Mouse (Mus musculus) testis, adult 2 months (tissue): ENCODE data around the gene Gm10217. TPM values are rescaled to one million over a fixed set of nuclear protein-coding genes. Genes with fewer than 3 reads are reported as not detected.

ENCODE experiments used
- H3K27ac ChIP-seq: fragments of 200-500 bp; 2 replicates; pipeline ENCODE4 v1.5.1; 2012; ENCODE audit warnings: low read depth, low read length; ENCODE audit not compliant: control insufficient read depth, insufficient read depth
- H3K27me3 ChIP-seq: fragments of 200-500 bp; 2 replicates; pipeline ENCODE4 v1.6.1; 2012; ENCODE audit warnings: mild to moderate bottlenecking, low read length, moderate library complexity; ENCODE audit not compliant: control insufficient read depth, insufficient read depth
- H3K36me3 ChIP-seq: fragments of 200-500 bp; 2 replicates; pipeline ENCODE4 v1.6.1; 2012; ENCODE audit warnings: mild to moderate bottlenecking, low read length; ENCODE audit not compliant: control insufficient read depth, insufficient read depth
- H3K4me1 ChIP-seq: fragments of 200-500 bp; 2 replicates; pipeline ENCODE4 v1.6.1; 2012; ENCODE audit warnings: low read length; ENCODE audit not compliant: control insufficient read depth, insufficient read depth
- H3K4me3 ChIP-seq: fragments of 200-500 bp; 2 replicates; pipeline ENCODE4 v1.5.1; 2012; ENCODE audit warnings: low read depth, mild to moderate bottlenecking, low read length, moderate library complexity, mixed read lengths; ENCODE audit not compliant: control insufficient read depth
- CTCF ChIP-seq: fragments of 200-500 bp; IDR thresholded peaks from 2 replicates; pipeline ENCODE4 v1.5.1; 2012; ENCODE audit warnings: low read depth, mild to moderate bottlenecking, inconsistent platforms, low read length, moderate library complexity; ENCODE audit not compliant: control insufficient read depth, insufficient read depth, insufficient replicate concordance
- POLR2A ChIP-seq: fragments of 200-500 bp; IDR thresholded peaks from 2 replicates; pipeline ENCODE4 v1.6.1; 2012; ENCODE audit warnings: low read depth, mild to moderate bottlenecking, inconsistent platforms, low read length, moderate library complexity; ENCODE audit not compliant: control insufficient read depth
- polyA plus RNA-seq: library from polyadenylated mRNA; depleted of rRNA; stranded (reverse); fragments of >200 nt; gene quantifications from 2 replicates; pipeline ENCODE4 v1.2.3, GENCODE M21; 2012; rRNA removed

Gene Gm10217
- not detected in 2 replicates for polyA plus RNA-seq

GRCm38 (mm10) chr8:9863951-9864350 lies at the start of gene Gm10217:
Gene Gm10217, plus strand, starts transcription at chr8:9864251.
- Histone ChIP-seq H3K4me1 (peaks cover 5% of the 10 kb centered on the region; the same call in 1 of the 2 replicates), H3K4me3 (no peak within 1 kb of the TSS), H3K27me3 (no peaks in the 10 kb centered on the region), H3K27ac (no peak within 1 kb of the TSS), H3K36me3 (no peaks in the 10 kb centered on the region)
- TF ChIP-seq POLR2A (no peak), CTCF (no peak)

GRCm38 (mm10) chr8:9824770-9825169 lies 39.3 kb upstream of the Gm10217 start:
- H3K36me3 ChIP-seq = no peaks in the 10 kb centered on the region
- no peaks in the 10 kb centered on the region for H3K27me3 ChIP-seq
- H3K27ac ChIP-seq = no peak overlapping the region
- no peak for TF ChIP-seq CTCF
- H3K4me1 ChIP-seq = no peaks in the 10 kb centered on the region
- H3K4me3 ChIP-seq = no peak overlapping the region

GRCm38 (mm10) chr8:9840257-9840656 lies 23.8 kb upstream of the Gm10217 start:
- Histone ChIP-seq H3K36me3 (no peaks in the 10 kb centered on the region), H3K4me3 (no peak overlapping the region)
- TF ChIP-seq CTCF = no peak
- TF ChIP-seq POLR2A = no peak

GRCm38 (mm10) chr8:9859286-9859685 lies 4.8 kb upstream of the Gm10217 start:
- H3K27ac ChIP-seq = no peak overlapping the region
- H3K36me3 ChIP-seq = no peaks in the 10 kb centered on the region
- no peak for TF ChIP-seq CTCF
- no peak for TF ChIP-seq POLR2A
- no peaks in the 10 kb centered on the region for H3K4me1 ChIP-seq
- H3K27me3 ChIP-seq = no peaks in the 10 kb centered on the region
- no peak overlapping the region for H3K4me3 ChIP-seq

More at GRCm38 (mm10) chr8:9840257-9840656, 23.8 kb upstream of the Gm10217 start:
- H3K27me3 ChIP-seq = no peaks in the 10 kb centered on the region
- no peak overlapping the region for H3K27ac ChIP-seq
- H3K4me1 ChIP-seq = no peaks in the 10 kb centered on the region

GRCm38 (mm10) chr8:9860539-9861203 lies 3.4 kb upstream of the Gm10217 start:
- TF ChIP-seq POLR2A (no peak), CTCF (no peak)
- H3K4me3 ChIP-seq = no peak overlapping the region
- peaks cover 4% of the 10 kb centered on the region; the same call in 1 of the 2 replicates for H3K4me1 ChIP-seq
- no peaks in the 10 kb centered on the region for H3K36me3 ChIP-seq
- no peaks in the 10 kb centered on the region for H3K27me3 ChIP-seq
- no peak overlapping the region for H3K27ac ChIP-seq

- Histone ChIP-seq H3K4me1 (peaks cover 5% of the 10 kb centered on the region; the same call in 1 of the 2 replicates), H3K27ac (no peak overlapping the region), H3K4me3 (no peak overlapping the region), H3K36me3 (no peaks in the 10 kb centered on the region), H3K27me3 (no peaks in the 10 kb centered on the region)
- TF ChIP-seq POLR2A = no peak
- no peak for TF ChIP-seq CTCF
Observed at GRCm38 (mm10) chr8:9865150-9865549, 1.1 kb downstream of the Gm10217 start.

- H3K36me3 ChIP-seq = no peaks in the 10 kb centered on the region
- H3K27me3 ChIP-seq = no peaks in the 10 kb centered on the region
Observed at GRCm38 (mm10) chr8:9868094-9868493, 4.0 kb downstream of the Gm10217 start.

GRCm38 (mm10) chr8:9876241-9876640 lies 12.2 kb downstream of the Gm10217 start:
- H3K36me3 ChIP-seq = no peaks in the 10 kb centered on the region
- TF ChIP-seq CTCF (no peak), POLR2A (no peak)
- no peaks in the 10 kb centered on the region for H3K4me1 ChIP-seq
- H3K4me3 ChIP-seq = no peak overlapping the region
- no peaks in the 10 kb centered on the region for H3K27me3 ChIP-seq
- no peak overlapping the region for H3K27ac ChIP-seq

More at GRCm38 (mm10) chr8:9868094-9868493, 4.0 kb downstream of the Gm10217 start:
- no peak for TF ChIP-seq POLR2A
- no peak overlapping the region for H3K4me3 ChIP-seq
- H3K27ac ChIP-seq = no peak overlapping the region
- peaks cover 5% of the 10 kb centered on the region; the same call in 1 of the 2 replicates for H3K4me1 ChIP-seq
